Mouse (Mus musculus) thymus, postnatal 4 days (tissue): ENCODE results near the gene Tmem230.
A peak's percentile ranks its signal among the peaks of the same experiment; 100 is the strongest.
"Not testable (repeated sequence)": the region's sequence is repeated elsewhere in the genome, so short reads cannot be mapped to it uniquely, and the experiment has no call there.

Experiments used
- DNase-seq: peaks from one replicate; pipeline ENCODE4 v3.0.0; 2021

Tmem230 gene

DNA sequence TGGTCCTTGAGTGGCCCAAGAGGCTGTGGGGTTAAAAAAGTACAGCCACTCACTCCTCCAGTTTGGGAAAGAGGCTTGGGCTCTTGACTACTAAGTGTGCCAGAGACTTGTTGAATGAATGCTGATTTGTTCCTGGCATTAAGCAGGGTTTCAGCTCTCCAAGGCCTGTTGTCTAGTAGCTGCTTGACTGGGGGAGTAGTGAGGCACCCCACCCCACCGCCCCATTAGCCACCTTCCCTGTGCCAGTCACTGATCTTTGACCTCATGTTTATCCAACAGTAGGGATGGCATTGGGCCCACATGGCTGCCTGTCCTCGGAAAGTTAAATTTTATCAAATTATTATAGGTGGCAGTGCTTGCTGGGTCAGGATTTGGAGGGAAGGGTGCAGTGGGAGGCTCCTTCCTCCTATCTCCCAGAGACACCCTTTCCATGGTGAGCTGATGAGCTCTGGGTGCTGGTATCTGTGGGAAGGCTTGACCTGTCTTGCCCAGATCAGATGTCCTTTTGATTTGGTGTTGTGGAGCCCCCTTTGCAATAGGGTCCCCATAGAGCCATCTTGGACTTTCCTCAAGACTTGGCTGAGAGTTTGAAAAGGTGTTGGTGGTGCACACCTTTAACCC, 22.8 kb upstream of the Tmem230 start:
- no peak for DNase-seq

DNA sequence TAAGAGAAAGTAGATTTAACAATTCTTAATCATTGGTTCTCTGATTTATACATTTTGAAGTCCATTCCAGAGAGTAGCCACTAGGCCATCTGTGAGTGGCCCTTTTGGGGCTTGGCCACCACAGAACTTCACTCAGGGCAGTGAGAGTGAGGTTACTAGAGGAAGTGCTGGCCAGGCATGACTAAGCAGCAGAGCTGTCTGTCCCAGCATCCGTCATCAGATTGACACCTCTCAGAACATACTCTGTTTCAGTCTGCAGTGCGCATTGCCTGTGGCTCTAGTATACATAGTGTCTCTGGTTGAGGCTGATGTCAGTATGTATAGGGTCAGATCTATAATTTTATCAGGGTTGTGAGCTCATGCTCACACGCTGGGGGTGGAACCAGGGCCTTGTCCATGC, 21.6 kb upstream of the Tmem230 start:
- DNase-seq, result no peak

DNA sequence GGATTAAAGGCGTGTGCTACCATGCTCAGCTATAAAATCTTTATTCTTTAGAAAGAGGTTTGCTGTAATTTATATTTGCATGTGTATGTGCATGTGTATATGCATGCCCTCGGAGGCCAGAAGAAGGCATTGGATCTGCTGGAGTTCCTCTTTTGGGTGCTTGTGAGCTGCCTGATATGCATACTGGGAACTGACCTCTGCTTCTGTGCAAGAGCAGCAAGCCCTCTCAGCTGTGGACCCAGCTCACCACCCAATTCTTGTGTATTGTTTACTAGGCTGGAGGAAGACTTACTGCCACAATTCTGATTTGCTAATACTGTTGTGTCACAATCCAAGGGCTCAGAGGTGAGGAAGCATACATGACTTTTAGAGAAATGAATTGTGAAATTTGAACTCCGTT, 18.5 kb upstream of the Tmem230 start:
- no peak for DNase-seq

GRCm38 (mm10) chr2:132265196-132265595, 17.6 kb upstream of the Tmem230 start:
- no peak for DNase-seq

DNA sequence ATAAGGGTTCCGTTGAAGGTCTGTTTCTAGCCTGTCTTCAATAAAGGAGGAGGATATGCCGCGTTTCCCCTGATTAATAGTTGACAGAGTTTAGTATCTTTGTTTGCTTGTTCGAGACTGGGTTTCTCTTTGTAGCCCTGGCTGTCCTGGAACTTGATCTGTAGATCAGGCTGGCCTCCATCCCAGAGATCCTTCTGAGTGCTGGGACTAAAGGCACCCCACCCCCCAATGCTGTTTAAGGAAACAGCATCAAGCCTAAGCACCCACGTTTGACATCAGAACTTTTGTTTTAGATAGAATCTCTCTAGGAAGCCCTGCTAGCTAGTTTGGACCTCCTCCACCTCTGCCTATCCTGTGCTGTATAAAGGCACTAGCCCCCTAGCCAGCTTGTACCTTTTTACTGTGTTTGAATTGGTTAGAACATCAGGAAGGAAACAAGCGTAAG, 16.7 kb upstream of the Tmem230 start:
- no peak for DNase-seq

GRCm38 (mm10) chr2:132263421-132264265, 16.0 kb upstream of the Tmem230 start:
- DNase-seq, result peak; percentile 65

GRCm38 (mm10) chr2:132262879-132263398, 15.3 kb upstream of the Tmem230 start, which contains the start of gene Cds2:
TSS of gene Cds2 (plus strand) at chr2:132263148.
- peak; percentile 99 for DNase-seq

DNA sequence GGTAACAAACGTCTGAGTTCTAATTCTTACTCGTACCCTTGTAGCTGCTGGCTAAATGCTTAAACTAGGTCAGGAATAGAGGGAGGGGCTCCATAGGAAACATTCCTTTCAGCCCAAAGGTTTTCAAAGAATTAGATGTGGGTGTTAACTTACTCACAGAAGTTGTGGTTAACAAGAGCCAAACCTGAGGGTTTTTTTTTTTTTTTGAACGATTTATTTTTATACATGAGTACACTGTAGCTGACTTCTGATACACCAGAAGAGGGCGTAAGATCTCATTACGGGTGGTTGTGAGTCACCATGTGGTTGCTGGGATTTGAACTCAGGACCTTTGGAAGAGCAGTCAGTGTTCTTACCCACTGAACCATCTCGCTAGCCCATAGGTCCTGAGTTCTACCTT, 14.6 kb upstream of the Tmem230 start:
- DNase-seq, result no peak

DNA sequence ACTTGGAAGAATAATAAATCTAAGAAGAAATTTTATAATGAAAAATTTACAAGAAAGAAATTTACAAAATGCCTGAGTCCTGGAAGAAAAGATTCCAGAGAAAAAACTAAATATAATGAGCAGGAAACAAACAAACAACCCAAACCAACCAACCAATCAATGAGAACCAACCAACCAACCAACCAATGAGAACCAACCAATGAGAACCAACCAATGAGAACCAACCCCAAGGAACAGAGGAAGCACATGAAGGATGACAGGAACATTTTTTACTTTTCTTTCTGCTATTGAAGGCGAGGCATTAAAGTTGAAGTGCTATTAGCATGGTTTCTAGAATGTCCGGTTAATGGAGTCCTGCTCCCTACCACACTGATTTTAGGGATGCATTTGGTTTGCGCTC, 13.0 kb upstream of the Tmem230 start:
- no peak for DNase-seq

DNA sequence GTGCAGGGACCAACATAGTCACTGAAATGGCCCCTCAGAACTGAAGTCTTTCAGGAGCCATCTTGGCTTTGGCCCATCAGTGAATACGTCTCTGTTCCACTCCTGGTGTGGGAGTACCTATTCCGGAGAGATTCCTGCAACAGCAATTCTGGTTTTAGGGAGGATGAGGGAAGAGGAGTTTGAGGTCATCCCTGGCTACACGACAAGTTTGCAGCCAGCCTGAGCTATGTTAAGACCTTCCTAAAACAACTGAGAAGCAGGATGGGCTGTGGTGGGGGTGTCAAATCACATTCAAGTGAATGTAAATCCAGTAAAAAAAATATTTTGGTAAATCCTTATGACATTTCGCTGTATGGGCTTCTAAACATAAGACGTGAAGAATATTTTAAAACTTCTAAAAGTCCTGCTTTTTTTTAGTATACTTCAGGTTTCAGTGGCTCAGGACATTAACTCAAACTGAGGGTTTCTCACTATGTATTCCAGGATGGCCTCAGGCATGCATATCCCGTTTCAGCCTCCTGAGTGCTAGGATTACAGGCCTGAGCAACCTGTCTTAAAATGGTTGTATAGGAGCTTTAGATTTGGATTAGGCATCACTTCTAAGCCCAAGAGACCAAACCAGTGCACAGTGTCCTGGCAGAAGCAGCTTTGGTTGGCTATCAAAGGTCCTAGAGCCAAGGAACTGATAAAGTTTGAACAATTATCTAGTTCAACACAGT, 9.9 kb upstream of the Tmem230 start:
- no peak for DNase-seq

DNA sequence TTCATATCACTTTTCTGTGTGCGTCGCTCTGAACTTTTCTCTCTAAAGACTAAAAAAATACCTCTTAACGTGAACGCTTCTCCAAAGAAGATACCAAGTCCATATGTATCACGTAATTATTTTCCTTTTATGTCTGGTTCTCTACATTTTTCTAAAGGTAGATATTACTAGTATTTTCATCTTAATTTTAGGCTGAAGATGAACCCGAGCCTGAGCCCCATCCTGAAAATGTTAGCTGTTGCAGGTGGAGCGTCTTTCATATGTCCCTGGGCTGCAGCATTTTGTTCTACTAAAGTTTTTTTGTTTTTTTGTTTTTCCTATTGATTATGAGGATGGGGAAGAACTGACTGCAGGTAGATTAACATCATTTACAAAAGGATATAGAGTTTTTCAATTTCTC, 6.0 kb upstream of the Tmem230 start:
- DNase-seq, result no peak

DNA sequence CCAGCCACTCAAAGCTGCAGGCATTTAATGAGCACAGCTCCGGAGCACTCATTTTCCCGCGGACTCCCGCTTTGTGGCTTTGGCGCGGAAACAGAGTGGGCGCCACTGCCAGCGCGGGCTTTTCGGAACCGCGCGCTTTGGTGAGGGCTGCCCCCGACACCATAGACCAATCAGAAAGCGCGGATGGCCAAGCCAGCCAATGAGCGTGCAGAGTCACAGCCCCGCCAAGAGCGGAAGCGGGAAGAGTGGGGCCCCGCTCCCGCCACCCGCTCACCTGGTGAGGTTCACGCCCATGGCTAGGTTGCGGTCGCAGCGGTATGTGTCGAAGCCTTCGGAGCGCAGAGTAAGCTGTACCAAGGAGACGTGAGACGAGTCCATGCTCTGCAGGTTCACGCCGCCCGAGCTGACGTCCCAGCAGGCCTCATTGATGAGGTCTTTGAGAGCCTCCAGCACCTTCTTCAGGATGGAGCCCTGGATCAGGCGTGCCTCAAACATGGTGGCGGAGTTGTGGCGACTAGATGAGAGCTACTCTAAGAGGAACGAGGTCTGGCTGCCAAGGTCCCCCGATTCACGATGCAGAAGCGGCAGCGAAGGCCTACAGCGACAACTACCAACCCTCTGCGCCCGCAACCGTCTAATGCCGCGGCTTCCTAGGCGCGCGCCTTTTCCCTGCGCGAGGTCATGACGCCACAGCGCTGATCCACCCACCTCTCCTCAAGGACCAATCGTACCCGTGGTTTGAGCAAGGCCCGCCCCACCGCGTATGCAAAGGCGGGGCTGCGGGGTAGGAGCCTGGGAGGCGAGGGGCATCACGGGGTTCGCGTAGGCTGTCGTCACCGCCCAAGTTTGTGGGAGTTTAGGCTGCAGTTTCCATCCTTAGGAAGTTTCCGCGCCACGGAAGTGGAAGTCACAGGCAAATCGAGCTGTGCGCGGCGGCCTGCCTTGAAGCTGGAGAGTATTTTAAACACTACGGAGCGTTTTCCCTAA, 5.2 kb upstream of the Tmem230 start, which contains the start of gene Pcna:
Pcna (minus strand) TSS at position 773 of the 987 bp plus-strand sequence.
- DNase-seq, result peak; percentile 96

DNA sequence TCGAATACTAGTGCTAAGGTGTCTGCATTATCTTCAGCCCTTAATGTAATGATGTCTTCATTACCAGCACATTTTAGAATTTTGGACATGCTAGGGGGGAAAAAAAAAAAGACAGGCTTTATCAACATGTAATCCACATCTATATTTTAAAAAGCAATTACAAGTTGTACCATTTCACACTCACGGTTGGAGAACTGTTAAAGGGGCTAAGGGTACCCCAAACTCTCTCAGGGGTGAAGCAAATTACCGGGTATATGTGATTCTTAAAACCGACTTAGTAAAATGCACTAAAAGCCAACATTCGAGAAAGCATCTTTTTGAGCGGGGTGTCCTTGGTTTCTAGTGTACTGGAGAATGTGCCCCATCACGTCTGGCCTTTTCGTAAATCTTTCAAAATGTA, 4.3 kb upstream of the Tmem230 start:
- no peak for DNase-seq

GRCm38 (mm10) chr2:132243370-132243769, 4.2 kb downstream of the Tmem230 start:
- no peak for DNase-seq

DNA sequence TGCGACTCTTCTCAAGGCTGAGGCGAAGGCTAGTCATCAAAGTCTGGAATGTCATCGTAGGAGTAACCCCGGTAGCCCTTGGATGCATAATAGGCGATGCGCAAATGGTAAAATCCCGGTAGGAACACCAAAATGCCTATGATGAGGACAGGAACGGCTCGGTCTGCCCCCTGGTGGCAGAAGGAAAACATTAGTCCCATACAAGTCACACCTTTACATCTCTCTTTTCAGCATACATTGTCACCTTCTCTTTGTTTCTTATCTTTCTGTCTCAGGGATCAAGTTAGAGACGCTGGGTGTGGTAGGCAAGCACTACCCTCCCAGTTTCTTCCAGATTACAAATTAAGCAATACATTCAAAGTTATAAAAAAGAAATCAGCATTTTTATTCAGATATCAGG, 7.2 kb downstream of the Tmem230 start:
- peak; percentile 73 for DNase-seq

DNA sequence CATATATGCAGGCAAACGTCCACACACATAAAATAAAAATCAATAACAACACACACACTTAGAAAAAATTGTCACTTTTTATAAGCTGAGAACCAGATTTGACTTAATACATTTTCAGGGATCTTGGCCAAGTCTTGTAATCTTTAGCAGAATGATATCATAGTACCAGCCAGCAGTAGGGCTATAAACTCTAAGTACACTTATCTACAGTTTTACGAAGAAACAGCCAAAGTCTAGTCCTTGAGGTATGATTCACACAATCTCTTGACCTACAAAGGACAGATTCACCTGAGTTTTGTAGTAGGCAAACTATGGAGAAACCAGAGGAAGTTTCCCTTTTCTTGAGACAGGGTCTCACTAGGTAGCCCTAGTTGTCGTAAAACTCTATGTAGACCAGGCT, 8.2 kb downstream of the Tmem230 start:
- not testable (repeated sequence) for DNase-seq

GRCm38 (mm10) chr2:132235975-132236374, 11.6 kb downstream of the Tmem230 start:
- DNase-seq, result no peak

DNA sequence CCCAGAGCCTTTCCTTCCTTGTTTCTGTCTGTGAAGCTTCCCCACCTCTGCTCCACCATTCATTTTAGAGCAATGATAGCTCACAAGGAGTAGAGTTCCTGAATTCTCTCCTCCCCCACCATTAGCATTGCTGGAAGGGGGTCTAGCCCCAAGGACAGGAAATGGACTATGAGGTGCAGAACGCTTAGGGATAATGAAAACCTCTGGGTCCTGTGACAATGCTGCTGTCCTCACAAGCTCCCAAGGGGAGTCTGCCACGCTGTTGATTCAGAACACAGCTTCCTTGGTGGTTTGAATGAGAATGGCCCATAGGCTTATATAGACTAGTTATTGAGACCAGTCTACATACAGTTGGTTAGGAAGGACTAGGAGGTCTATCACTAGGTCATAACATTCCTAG, 12.3 kb downstream of the Tmem230 start:
- DNase-seq, result no peak

GRCm38 (mm10) chr2:132233985-132234765, 13.4 kb downstream of the Tmem230 start:
- no peak for DNase-seq

GRCm38 (mm10) chr2:132232413-132232945, 15.1 kb downstream of the Tmem230 start:
- no peak for DNase-seq

- no peak for DNase-seq
These were observed 23.2 kb downstream of the Tmem230 start for GRCm38 (mm10) chr2:132224359-132224758.
